Mouse (Mus musculus) liver, adult 2 months (tissue): ENCODE results near the gene Rpl36a. TPM values are rescaled to one million over a fixed set of nuclear protein-coding genes. Genes with fewer than 3 reads are reported as not detected.

Experiments used
- DNase-seq: peaks from one replicate; pipeline ENCODE4 v3.0.0-alpha.2; 2011; ENCODE audit warnings: low read depth, low spot score; ENCODE audit errors: extremely low read depth
- H3K27ac ChIP-seq: fragments of 200-500 bp; replicated peaks from 2 replicates; pipeline ENCODE4 v1.5.1; 2012; ENCODE audit warnings: low read depth, mild to moderate bottlenecking, control low read depth, inconsistent platforms, low read length; ENCODE audit not compliant: insufficient read depth
- H3K27me3 ChIP-seq: fragments of 200-500 bp; 2 replicates; pipeline ENCODE4 v1.6.1; 2012; ENCODE audit warnings: mild to moderate bottlenecking, moderate library complexity, low read length, inconsistent platforms; ENCODE audit not compliant: control insufficient read depth, insufficient read depth
- H3K36me3 ChIP-seq: fragments of 200-500 bp; 2 replicates; pipeline ENCODE4 v1.6.1; 2012; ENCODE audit warnings: low read length, inconsistent platforms; ENCODE audit not compliant: control insufficient read depth, insufficient read depth
- H3K4me1 ChIP-seq: fragments of 200-500 bp; 2 replicates; pipeline ENCODE4 v1.6.1; 2011; ENCODE audit warnings: low read length; ENCODE audit not compliant: control insufficient read depth, insufficient read depth
- H3K4me3 ChIP-seq: fragments of 200-500 bp; 2 replicates; pipeline ENCODE4 v1.5.1; 2011; ENCODE audit warnings: low read depth, mild to moderate bottlenecking, control low read depth, low read length, moderate library complexity; ENCODE audit not compliant: insufficient read depth
- H3K79me2 ChIP-seq: fragments of 200-500 bp; 2 replicates; pipeline ENCODE4 v1.6.1; 2012; ENCODE audit warnings: inconsistent platforms, mild to moderate bottlenecking, low read length, moderate library complexity; ENCODE audit not compliant: control insufficient read depth, insufficient read depth
- H3K9ac ChIP-seq: fragments of 200-500 bp; 2 replicates; pipeline ENCODE4 v1.6.1; 2012; ENCODE audit warnings: low read depth, mild to moderate bottlenecking, control low read depth, inconsistent platforms, low read length
- CTCF ChIP-seq: fragments of 200-500 bp; IDR thresholded peaks from 2 replicates; pipeline ENCODE4 v1.5.1; 2011; ENCODE audit warnings: low read depth, low read length, control low read depth
- POLR2A ChIP-seq: fragments of 200-500 bp; IDR thresholded peaks from 2 replicates; pipeline ENCODE4 v1.6.1; 2011; ENCODE audit warnings: low read length, control low read depth; ENCODE audit not compliant: insufficient read depth; ENCODE audit errors: extremely low read depth
- WGBS: fragments of 180-500 bp; shearing (Covaris S2); methylation state at CpG from one replicate; pipeline ENCODE4 v1.1.7; 2018; 5-methylcytosine and 5-hydroxymethylcytosine counted together
- polyA plus RNA-seq: library from polyadenylated mRNA; depleted of rRNA; stranded (reverse); fragments of >200 nt; gene quantifications from 2 replicates; pipeline ENCODE4 v1.2.3, GENCODE M21; 2012
- total RNA-seq: library from RNA; depleted of rRNA; stranded (reverse); fragments of >200 nt; gene quantifications from 2 replicates; pipeline ENCODE4 v1.2.3, GENCODE M21; 2014

Gene Rpl36a
- total and polyA plus RNA-seq, 2 experiments, result 85.4 to 349 TPM

GRCm38 (mm10) chrX:134620254-134620865 lies 34.9 kb downstream of the Rpl36a start:
- no peak for DNase-seq
- Histone ChIP-seq H3K27ac (no peak overlapping the region), H3K27me3 (no peaks in the 10 kb centered on the region), H3K4me3 (no peak overlapping the region), H3K9ac (no peak overlapping the region), H3K36me3 (no peaks in the 10 kb centered on the region), H3K79me2 (no peaks in the 10 kb centered on the region), H3K4me1 (no peaks in the 10 kb centered on the region)
- TF ChIP-seq POLR2A, result no peak
- WGBS, result 46% methylated on average over 8 of the region's 8 CpGs

GRCm38 (mm10) chrX:134621685-134622084 lies 36.2 kb downstream of the Rpl36a start:
- Histone ChIP-seq H3K4me3 (no peak overlapping the region), H3K27ac (no peak overlapping the region), H3K27me3 (no peaks in the 10 kb centered on the region), H3K79me2 (no peaks in the 10 kb centered on the region), H3K9ac (no peak overlapping the region), H3K4me1 (no peaks in the 10 kb centered on the region), H3K36me3 (no peaks in the 10 kb centered on the region)
- 78% methylated on average over 3 of the region's 3 CpGs for WGBS
- no peak for TF ChIP-seq CTCF
- TF ChIP-seq POLR2A, result no peak
- no peak for DNase-seq

DNA sequence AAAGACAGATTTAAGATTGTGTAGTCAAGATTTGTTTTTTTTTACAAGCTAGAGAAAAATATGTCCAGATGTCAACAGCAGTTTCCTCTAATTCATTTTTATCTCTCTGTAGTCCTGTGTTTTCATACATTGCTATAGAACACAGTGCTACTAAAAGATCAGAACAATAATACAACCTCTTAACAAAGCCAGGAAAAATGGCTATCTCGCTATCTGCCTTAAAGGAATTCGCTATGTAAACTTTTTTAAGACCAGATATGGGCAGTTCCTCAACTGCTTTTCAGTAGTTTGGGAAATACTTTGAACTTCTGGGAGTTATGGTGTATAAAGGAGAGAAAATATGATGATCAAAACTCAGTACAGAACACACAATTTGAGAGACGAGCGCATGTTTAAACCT lies 37.9 kb downstream of the Rpl36a start:
- no peak for TF ChIP-seq CTCF
- TF ChIP-seq POLR2A, result no peak
- H3K27ac ChIP-seq, result no peak overlapping the region

DNA sequence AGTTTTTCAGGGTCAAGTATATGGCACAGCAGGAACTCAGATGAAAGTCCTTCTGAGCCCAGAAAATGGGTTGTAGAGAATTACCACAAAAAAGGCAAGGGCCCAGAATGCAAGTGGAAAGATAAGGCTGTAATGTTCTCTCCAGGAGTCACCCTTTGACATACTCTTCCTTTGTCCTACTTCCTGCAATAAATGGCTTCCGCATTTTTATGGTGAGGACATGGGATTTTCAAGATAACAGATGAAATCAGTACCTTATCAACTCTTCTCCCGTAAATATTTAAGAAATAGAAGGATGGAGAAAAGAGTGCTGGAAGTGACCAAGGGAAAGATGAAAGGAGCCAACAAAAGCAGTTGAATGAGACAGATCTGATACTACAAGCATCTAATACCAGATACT lies 42.7 kb downstream of the Rpl36a start:
- DNase-seq, result no peak
- H3K4me1 ChIP-seq, result no peaks in the 10 kb centered on the region
- 68% methylated on average over 2 of the region's 2 CpGs for WGBS
- no peak overlapping the region for H3K27ac ChIP-seq
- no peak overlapping the region for H3K4me3 ChIP-seq
- no peak overlapping the region for H3K9ac ChIP-seq
- H3K36me3 ChIP-seq, result no peaks in the 10 kb centered on the region
- H3K27me3 ChIP-seq, result no peaks in the 10 kb centered on the region
- no peak for TF ChIP-seq CTCF
- TF ChIP-seq POLR2A, result no peak
- H3K79me2 ChIP-seq, result no peaks in the 10 kb centered on the region

More for the DNA sequence above, 37.9 kb downstream of the Rpl36a start:
- H3K27me3 ChIP-seq, result no peaks in the 10 kb centered on the region
- DNase-seq, result no peak
- no peak overlapping the region for H3K9ac ChIP-seq
- H3K36me3 ChIP-seq, result no peaks in the 10 kb centered on the region
- 69% methylated on average over 4 of the region's 4 CpGs for WGBS
- H3K79me2 ChIP-seq, result no peaks in the 10 kb centered on the region
- H3K4me3 ChIP-seq, result no peak overlapping the region
- no peaks in the 10 kb centered on the region for H3K4me1 ChIP-seq

DNA sequence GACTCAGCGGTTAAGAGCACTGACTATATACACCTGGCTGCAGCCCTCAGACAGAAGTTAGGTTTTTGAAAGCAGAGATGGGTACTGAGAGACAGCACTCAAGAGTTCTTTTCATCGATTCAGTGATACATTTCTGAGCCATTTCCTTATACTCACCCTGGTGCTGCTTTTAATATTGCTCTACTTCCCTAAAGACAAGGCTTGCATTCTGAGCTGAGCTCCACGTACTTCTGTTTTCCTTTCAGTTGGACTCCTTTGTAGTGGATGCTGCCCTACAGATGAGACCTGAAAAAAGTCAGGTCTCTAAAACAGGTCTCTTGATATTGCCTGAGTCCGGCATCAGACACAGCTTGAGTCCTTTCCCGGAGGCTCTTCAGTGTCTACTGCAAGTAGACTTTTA lies 47.3 kb downstream of the Rpl36a start:
- Histone ChIP-seq H3K4me3 (no peak overlapping the region), H3K27me3 (no peaks in the 10 kb centered on the region), H3K9ac (no peak overlapping the region), H3K79me2 (no peaks in the 10 kb centered on the region), H3K4me1 (peaks cover 2% of the 10 kb centered on the region; the same call in 1 of the 2 replicates), H3K36me3 (no peaks in the 10 kb centered on the region), H3K27ac (no peak overlapping the region)
- no peak for DNase-seq
- whole genome bisulfite sequencing, result 94% methylated on average over 5 of the region's 5 CpGs
- TF ChIP-seq CTCF, result no peak
- no peak for TF ChIP-seq POLR2A

- DNase-seq, result no peak
- no peaks in the 10 kb centered on the region for H3K36me3 ChIP-seq
- no peak overlapping the region for H3K4me3 ChIP-seq
- H3K9ac ChIP-seq, result no peak overlapping the region
- H3K4me1 ChIP-seq, result peaks cover 2% of the 10 kb centered on the region; the same call in 1 of the 2 replicates
- 73% methylated on average over 3 of the region's 3 CpGs for WGBS
- TF ChIP-seq POLR2A, result no peak
- TF ChIP-seq CTCF, result no peak
- H3K27me3 ChIP-seq, result no peaks in the 10 kb centered on the region
- no peak overlapping the region for H3K27ac ChIP-seq
- no peaks in the 10 kb centered on the region for H3K79me2 ChIP-seq
Observed at GRCm38 (mm10) chrX:134635111-134635510, 49.7 kb downstream of the Rpl36a start.
